Mouse (Mus musculus): ENCODE measurements at regions not wholly inside any gene's neighbourhood (a gene's known extent, or its start where the extent isn't known, plus 50 kb on each side); places are given as distances from the start of the nearest gene placed in this dataset.

- Histone ChIP-seq H3K27me3 (ENCODE audit: control insufficient read depth, insufficient read depth, low read length) (no peaks in the 10 kb centered on the region), H3K36me3 (ENCODE audit: control insufficient read depth, insufficient read depth, low read length) (no peaks in the 10 kb centered on the region), H3K27ac (replicated peaks; ENCODE audit: low read depth, low read length) (no peak overlapping the region), H3K4me3 (replicated peaks; ENCODE audit: low read length) (no peak overlapping the region), H3K9ac (ENCODE audit: low read depth, low read length, severe bottlenecking) (no peak overlapping the region), H3K9me3 (ENCODE audit: control insufficient read depth, low read length) (no peaks in the 10 kb centered on the region), H3K4me1 (ENCODE audit: control insufficient read depth, insufficient read depth, low read length) (no peaks in the 10 kb centered on the region), H3K4me2 (replicated peaks; ENCODE audit: low read depth, low read length, severe bottlenecking) (no peak overlapping the region)
- no peak for ATAC-seq (ENCODE audit: low FRiP score, low read depth)
- no peak for TF ChIP-seq POLR2A (IDR thresholded peaks at IDR 0.05; ENCODE audit: borderline replicate concordance, extremely low read depth, insufficient read depth, insufficient read length)
- DNase-seq (ENCODE audit: low spot score), result no peak
- WGBS, result 92% methylated on average over 1 of the region's 1 CpGs
These were observed 144.4 kb downstream of the 4930564D02Rik start for GRCm38 (mm10) chr3:105211023-105211422.

DNA sequence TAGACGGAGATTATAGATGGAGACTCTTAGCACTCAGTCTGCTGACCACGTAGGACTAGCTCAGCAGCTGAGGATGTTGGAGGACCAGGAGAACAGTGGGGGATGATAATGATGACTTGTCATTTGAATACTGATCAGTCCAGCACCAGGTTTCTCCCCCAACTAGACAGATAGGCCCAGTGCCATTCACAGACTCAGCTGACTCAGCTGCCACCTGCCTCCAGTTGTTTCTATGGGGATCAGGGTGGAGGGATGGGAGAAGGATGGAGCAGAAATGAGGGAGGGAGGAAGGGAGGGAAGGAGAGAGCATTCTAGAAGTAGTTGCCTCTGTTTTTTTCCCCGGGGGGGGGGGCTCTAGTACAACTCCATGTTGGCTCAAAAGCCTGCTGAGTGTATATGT is 145.1 kb downstream of the 4930564D02Rik start:
- 64% methylated on average over 3 of the region's 3 CpGs for WGBS
- ATAC-seq (ENCODE audit: low FRiP score, low read depth), result no peak
- no peak overlapping the region for H3K9ac ChIP-seq (ENCODE audit: low read depth, low read length, severe bottlenecking)

DNA sequence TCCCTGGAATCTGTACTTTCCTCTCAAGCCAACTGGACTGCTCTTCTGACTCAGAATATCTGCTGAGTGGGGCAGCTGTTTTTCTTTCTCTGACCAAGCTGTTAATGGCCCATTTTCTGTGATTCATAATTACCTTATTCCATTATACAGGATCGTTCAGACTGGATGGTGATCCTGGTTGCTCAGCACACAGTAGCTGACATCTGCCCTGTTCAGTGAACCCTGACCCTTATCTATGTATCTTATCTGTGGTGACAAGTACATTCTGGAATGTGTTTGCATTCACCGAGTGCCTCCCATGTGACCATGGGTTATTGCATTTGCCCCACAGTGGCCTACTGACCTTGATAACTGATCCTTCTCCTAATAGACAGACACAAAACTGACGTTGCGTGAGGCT is 148.2 kb downstream of the 4930564D02Rik start:
- no peak for ATAC-seq (ENCODE audit: low FRiP score, low read depth)
- no peak for DNase-seq (ENCODE audit: low spot score)
- H3K4me1 ChIP-seq (ENCODE audit: control insufficient read depth, insufficient read depth, low read length), result no peaks in the 10 kb centered on the region
- no peak overlapping the region for H3K27ac ChIP-seq (replicated peaks; ENCODE audit: low read depth, low read length)
- no peaks in the 10 kb centered on the region for H3K9me3 ChIP-seq (ENCODE audit: control insufficient read depth, low read length)
- TF ChIP-seq POLR2A (IDR thresholded peaks at IDR 0.05; ENCODE audit: borderline replicate concordance, extremely low read depth, insufficient read depth, insufficient read length), result no peak
- H3K9ac ChIP-seq (ENCODE audit: low read depth, low read length, severe bottlenecking), result no peak overlapping the region
- no peak overlapping the region for H3K4me2 ChIP-seq (replicated peaks; ENCODE audit: low read depth, low read length, severe bottlenecking)
- H3K36me3 ChIP-seq (ENCODE audit: control insufficient read depth, insufficient read depth, low read length), result no peaks in the 10 kb centered on the region
- H3K27me3 ChIP-seq (ENCODE audit: control insufficient read depth, insufficient read depth, low read length), result no peaks in the 10 kb centered on the region
- no peak overlapping the region for H3K4me3 ChIP-seq (replicated peaks; ENCODE audit: low read length)
- 53% methylated on average over 4 of the region's 4 CpGs for WGBS

More for the DNA sequence above, 145.1 kb downstream of the 4930564D02Rik start:
- Histone ChIP-seq H3K36me3 (ENCODE audit: control insufficient read depth, insufficient read depth, low read length) (no peaks in the 10 kb centered on the region), H3K4me3 (replicated peaks; ENCODE audit: low read length) (no peak overlapping the region), H3K4me2 (replicated peaks; ENCODE audit: low read depth, low read length, severe bottlenecking) (no peak overlapping the region), H3K9me3 (ENCODE audit: control insufficient read depth, low read length) (no peaks in the 10 kb centered on the region), H3K27ac (replicated peaks; ENCODE audit: low read depth, low read length) (no peak overlapping the region), H3K4me1 (ENCODE audit: control insufficient read depth, insufficient read depth, low read length) (no peaks in the 10 kb centered on the region), H3K27me3 (ENCODE audit: control insufficient read depth, insufficient read depth, low read length) (no peaks in the 10 kb centered on the region)
- no peak for DNase-seq (ENCODE audit: low spot score)
- TF ChIP-seq POLR2A (IDR thresholded peaks at IDR 0.05; ENCODE audit: borderline replicate concordance, extremely low read depth, insufficient read depth, insufficient read length), result no peak

DNA sequence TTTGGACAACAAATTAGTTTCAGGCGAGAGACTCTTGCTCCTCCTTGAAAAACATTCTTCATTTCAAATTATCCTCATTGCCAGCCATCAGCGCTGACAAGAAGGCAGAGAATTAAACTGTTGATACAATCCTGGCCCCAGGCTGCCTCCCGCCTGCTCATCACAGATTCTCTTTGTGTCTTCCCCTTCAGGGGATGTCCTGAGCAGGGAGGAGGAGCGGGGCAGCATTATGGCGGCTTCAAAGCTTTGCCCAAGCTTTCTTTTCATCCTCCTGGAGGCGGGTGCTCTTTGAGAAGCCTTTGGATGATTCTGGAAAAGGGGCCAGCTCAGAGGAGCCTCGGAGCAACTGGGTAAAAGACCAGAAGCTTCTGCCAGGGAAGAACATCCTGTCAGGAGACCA is 149.1 kb downstream of the 4930564D02Rik start:
- no peak for DNase-seq (ENCODE audit: low spot score)

DNA sequence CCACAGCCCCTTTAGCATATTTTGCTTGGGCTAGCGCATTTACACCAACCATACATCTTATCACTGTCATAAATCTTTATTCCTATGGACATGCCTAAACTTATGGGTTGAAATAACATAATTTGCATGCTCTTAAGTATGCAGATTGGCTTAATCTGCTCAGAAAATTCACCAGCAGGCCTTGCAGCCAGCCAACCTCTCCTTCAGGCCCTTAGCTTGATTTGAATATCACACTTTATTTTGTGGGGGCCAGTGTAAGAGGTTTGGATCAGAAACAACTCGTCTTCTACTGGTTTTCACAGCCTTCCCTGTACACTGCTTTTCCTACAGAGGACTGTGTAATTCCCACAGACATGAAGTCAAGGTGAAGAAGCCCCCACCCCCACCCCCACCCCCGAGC is 153.0 kb downstream of the 4930564D02Rik start:
- Histone ChIP-seq H3K27ac (replicated peaks; ENCODE audit: low read depth, low read length) (no peak overlapping the region), H3K4me3 (replicated peaks; ENCODE audit: low read length) (no peak overlapping the region), H3K4me2 (replicated peaks; ENCODE audit: low read depth, low read length, severe bottlenecking) (no peak overlapping the region), H3K27me3 (ENCODE audit: control insufficient read depth, insufficient read depth, low read length) (no peaks in the 10 kb centered on the region), H3K36me3 (ENCODE audit: control insufficient read depth, insufficient read depth, low read length) (no peaks in the 10 kb centered on the region), H3K9ac (ENCODE audit: low read depth, low read length, severe bottlenecking) (no peak overlapping the region), H3K9me3 (ENCODE audit: control insufficient read depth, low read length) (no peaks in the 10 kb centered on the region), H3K4me1 (ENCODE audit: control insufficient read depth, insufficient read depth, low read length) (no peaks in the 10 kb centered on the region)
- no peak for TF ChIP-seq POLR2A (IDR thresholded peaks at IDR 0.05; ENCODE audit: borderline replicate concordance, extremely low read depth, insufficient read depth, insufficient read length)
- ATAC-seq (ENCODE audit: low FRiP score, low read depth) (no peak), DNase-seq (ENCODE audit: low spot score) (no peak)
- 63% methylated on average over 3 of the region's 3 CpGs for WGBS

More for the DNA sequence above, 149.1 kb downstream of the 4930564D02Rik start:
- no peak overlapping the region for H3K4me3 ChIP-seq (replicated peaks; ENCODE audit: low read length)
- ATAC-seq (ENCODE audit: low FRiP score, low read depth), result no peak
- TF ChIP-seq POLR2A (IDR thresholded peaks at IDR 0.05; ENCODE audit: borderline replicate concordance, extremely low read depth, insufficient read depth, insufficient read length), result no peak
- no peak overlapping the region for H3K4me2 ChIP-seq (replicated peaks; ENCODE audit: low read depth, low read length, severe bottlenecking)
- H3K36me3 ChIP-seq (ENCODE audit: control insufficient read depth, insufficient read depth, low read length), result no peaks in the 10 kb centered on the region
- no peak overlapping the region for H3K27ac ChIP-seq (replicated peaks; ENCODE audit: low read depth, low read length)
- no peaks in the 10 kb centered on the region for H3K4me1 ChIP-seq (ENCODE audit: control insufficient read depth, insufficient read depth, low read length)
- H3K9me3 ChIP-seq (ENCODE audit: control insufficient read depth, low read length), result no peaks in the 10 kb centered on the region
- WGBS, result 63% methylated on average over 7 of the region's 7 CpGs
- no peaks in the 10 kb centered on the region for H3K27me3 ChIP-seq (ENCODE audit: control insufficient read depth, insufficient read depth, low read length)
- no peak overlapping the region for H3K9ac ChIP-seq (ENCODE audit: low read depth, low read length, severe bottlenecking)

GRCm38 (mm10) chr3:105220641-105221040 is 154.0 kb downstream of the 4930564D02Rik start:
- Histone ChIP-seq H3K27ac (replicated peaks; ENCODE audit: low read depth, low read length) (no peak overlapping the region), H3K36me3 (ENCODE audit: control insufficient read depth, insufficient read depth, low read length) (no peaks in the 10 kb centered on the region), H3K27me3 (ENCODE audit: control insufficient read depth, insufficient read depth, low read length) (no peaks in the 10 kb centered on the region), H3K9ac (ENCODE audit: low read depth, low read length, severe bottlenecking) (no peak overlapping the region), H3K4me3 (replicated peaks; ENCODE audit: low read length) (no peak overlapping the region), H3K4me1 (ENCODE audit: control insufficient read depth, insufficient read depth, low read length) (no peaks in the 10 kb centered on the region), H3K4me2 (replicated peaks; ENCODE audit: low read depth, low read length, severe bottlenecking) (no peak overlapping the region), H3K9me3 (ENCODE audit: control insufficient read depth, low read length) (no peaks in the 10 kb centered on the region)
- TF ChIP-seq POLR2A (IDR thresholded peaks at IDR 0.05; ENCODE audit: borderline replicate concordance, extremely low read depth, insufficient read depth, insufficient read length), result no peak
- DNase-seq (ENCODE audit: low spot score), result no peak
- ATAC-seq (ENCODE audit: low FRiP score, low read depth), result no peak
- 86% methylated on average over 1 of the region's 1 CpGs for WGBS

Measured in limb, embryonic 14.5 days (tissue).